Mouse (Mus musculus): Measurements from ENCODE around the gene H1fx. TPM values are rescaled to one million over a fixed set of nuclear protein-coding genes. Genes with fewer than 3 reads are reported as not detected.
A peak's percentile ranks its signal among the peaks of the same experiment; 100 is the strongest.
"Not testable (repeated sequence)": the region's sequence is repeated elsewhere in the genome, so short reads cannot be mapped to it uniquely, and the experiment has no call there.

H1fx gene
- polyA plus RNA-seq, 1 experiment from 2014 or later, result 41.6 TPM

DNA sequence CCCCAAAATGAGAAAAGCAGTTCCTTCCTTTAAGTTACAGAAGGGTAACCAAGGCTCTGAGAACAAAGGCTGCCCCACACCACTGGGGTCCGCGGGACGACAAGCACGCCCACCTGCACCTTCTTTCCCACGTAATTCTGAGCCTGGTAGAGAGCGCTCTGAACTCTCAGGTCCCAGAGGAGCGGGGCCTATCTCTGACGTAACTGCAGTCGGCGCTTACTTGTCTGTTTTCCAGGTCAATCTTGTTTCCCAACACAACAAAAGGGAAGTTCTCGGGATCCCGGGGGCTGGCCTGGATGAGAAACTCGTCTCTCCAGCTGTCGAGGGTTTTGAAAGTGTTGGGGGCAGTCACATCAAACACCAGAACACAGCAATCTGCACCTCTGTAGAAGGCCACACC is 23.3 kb upstream of the H1fx start:
- not testable (repeated sequence) for H3K9ac ChIP-seq; H3K4me2 ChIP-seq (replicated peaks); H3K27me3 ChIP-seq; H3K9me3 ChIP-seq (replicated peaks); ATAC-seq (ENCODE audit: insufficient number of reproducible peaks, low FRiP score, low TSS enrichment, low read depth); H3K4me3 ChIP-seq (replicated peaks); H3K27ac ChIP-seq (replicated peaks); H3K4me1 ChIP-seq
- H3K36me3 ChIP-seq, result peaks cover 77% of the 10 kb centered on the region
- WGBS, result 90% methylated on average over 14 of the region's 14 CpGs

DNA sequence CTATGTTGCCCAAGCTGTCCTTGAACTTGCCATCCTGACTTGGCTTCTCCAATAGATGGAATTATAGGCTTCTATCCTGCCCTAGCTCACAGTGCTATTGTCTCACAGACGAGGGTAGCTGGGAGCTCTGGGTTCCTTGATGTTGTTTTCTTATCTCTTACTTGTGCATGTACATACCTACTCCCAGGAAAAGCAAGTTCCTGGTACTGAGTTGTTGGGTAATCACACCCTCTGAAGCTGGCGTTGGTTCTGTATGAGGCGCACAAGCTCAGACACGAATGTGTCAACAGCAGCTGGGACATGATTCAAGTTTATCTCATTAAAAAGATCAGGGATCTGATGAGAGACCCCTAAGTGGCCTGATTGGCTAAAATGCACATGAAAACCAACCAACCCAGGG is 22.0 kb upstream of the H1fx start:
- 66% methylated on average over 4 of the region's 4 CpGs for WGBS
- Histone ChIP-seq H3K27ac (replicated peaks) (no peak overlapping the region), H3K4me1 (no peaks in the 10 kb centered on the region), H3K4me2 (replicated peaks) (no peak overlapping the region), H3K9ac (no peak overlapping the region), H3K36me3 (peaks cover 68% of the 10 kb centered on the region), H3K9me3 (replicated peaks) (no peaks in the 10 kb centered on the region), H3K4me3 (replicated peaks) (no peak overlapping the region), H3K27me3 (no peaks in the 10 kb centered on the region)
- ATAC-seq (ENCODE audit: insufficient number of reproducible peaks, low FRiP score, low TSS enrichment, low read depth), result no peak

DNA sequence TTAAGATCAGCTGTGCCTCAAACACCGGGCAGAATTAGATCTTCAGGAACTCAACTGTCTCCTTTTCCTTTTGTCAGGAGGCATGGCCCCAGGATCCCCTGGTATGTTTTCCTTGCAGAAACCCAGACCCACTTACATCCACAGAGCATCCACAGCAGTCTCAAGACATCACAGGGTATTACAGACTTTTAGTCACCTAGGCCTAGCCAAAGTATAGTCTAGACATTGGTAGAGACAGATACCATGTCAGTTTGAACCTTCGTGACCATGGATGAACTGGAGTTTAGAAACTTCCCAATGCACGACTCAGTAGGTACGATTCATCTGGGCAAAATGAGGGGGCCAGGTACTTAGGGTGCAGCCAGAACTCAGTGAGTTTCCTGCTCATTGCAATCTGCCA is 16.9 kb upstream of the H1fx start:
- 85% methylated on average over 4 of the region's 4 CpGs for WGBS
- peaks cover 36% of the 10 kb centered on the region for H3K36me3 ChIP-seq

DNA sequence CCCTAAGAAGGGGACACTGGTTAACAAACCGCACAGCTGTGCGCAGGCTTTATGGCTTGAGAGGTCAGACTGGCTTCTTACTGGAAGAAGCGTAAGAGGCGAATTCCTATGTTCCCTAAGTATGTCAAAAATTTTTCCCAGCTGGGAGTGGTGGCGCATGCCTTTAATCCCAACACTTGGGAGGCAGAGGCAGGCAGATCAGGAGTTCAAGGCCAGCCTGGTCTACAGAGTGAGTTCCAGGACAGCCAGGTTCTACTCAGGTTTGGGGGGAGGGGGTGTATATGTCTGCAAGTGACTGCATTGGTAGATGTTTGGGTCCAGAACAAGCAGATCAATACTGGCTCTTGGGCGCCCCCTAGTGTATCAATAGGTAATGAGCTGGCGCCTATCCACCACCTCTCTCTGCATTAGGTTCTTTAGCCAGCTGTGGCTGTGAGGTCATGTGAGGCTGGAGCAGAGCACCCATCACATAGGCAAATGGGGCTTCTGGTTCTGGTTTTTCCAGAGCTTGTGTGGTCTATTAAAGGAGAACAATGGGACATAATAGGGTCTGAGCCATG is 16.3 kb upstream of the H1fx start:
- Histone ChIP-seq H3K4me3 (replicated peaks) (no peak overlapping the region), H3K27ac (replicated peaks) (no peak overlapping the region), H3K9me3 (replicated peaks) (no peaks in the 10 kb centered on the region), H3K27me3 (no peaks in the 10 kb centered on the region), H3K9ac (no peak overlapping the region), H3K4me1 (peaks cover 18% of the 10 kb centered on the region), H3K36me3 (peaks cover 30% of the 10 kb centered on the region), H3K4me2 (replicated peaks) (no peak overlapping the region)
- ATAC-seq (ENCODE audit: insufficient number of reproducible peaks, low FRiP score, low TSS enrichment, low read depth), result no peak
- WGBS, result 53% methylated on average over 7 of the region's 7 CpGs

More for the DNA sequence above, 16.9 kb upstream of the H1fx start:
- Histone ChIP-seq H3K4me2 (replicated peaks) (no peak overlapping the region), H3K4me1 (peaks cover 12% of the 10 kb centered on the region), H3K27ac (replicated peaks) (no peak overlapping the region), H3K9me3 (replicated peaks) (no peaks in the 10 kb centered on the region), H3K27me3 (no peaks in the 10 kb centered on the region), H3K9ac (no peak overlapping the region), H3K4me3 (replicated peaks) (no peak overlapping the region)
- ATAC-seq (ENCODE audit: insufficient number of reproducible peaks, low FRiP score, low TSS enrichment, low read depth), result no peak

DNA sequence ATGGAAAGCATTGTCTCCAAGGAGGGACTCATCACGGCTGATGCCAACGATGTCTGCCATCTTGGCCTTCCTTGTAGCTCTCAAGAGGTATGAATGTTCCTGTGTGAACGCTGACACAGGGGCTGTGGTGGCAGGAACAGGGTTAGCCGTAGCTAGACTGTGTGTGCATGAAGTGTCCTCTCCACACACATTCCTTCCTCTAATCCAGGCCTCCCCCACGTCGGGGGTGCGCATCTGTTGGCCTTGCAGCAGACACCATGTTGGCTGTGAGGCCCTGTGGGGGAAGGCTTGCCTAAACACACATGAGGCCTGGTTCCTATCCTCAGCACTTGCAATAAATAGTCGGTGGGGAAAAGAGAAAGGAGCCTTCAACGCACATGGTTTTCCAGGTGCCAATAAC is 15.2 kb upstream of the H1fx start:
- H3K4me2 ChIP-seq (replicated peaks), result no peak overlapping the region
- no peaks in the 10 kb centered on the region for H3K9me3 ChIP-seq (replicated peaks)
- 77% methylated on average over 9 of the region's 9 CpGs for WGBS
- ATAC-seq (ENCODE audit: insufficient number of reproducible peaks, low FRiP score, low TSS enrichment, low read depth), result no peak
- H3K27ac ChIP-seq (replicated peaks), result no peak overlapping the region
- H3K27me3 ChIP-seq, result no peaks in the 10 kb centered on the region
- peaks cover 26% of the 10 kb centered on the region for H3K4me1 ChIP-seq
- H3K9ac ChIP-seq, result no peak overlapping the region
- no peak overlapping the region for H3K4me3 ChIP-seq (replicated peaks)
- H3K36me3 ChIP-seq, result peaks cover 18% of the 10 kb centered on the region

DNA sequence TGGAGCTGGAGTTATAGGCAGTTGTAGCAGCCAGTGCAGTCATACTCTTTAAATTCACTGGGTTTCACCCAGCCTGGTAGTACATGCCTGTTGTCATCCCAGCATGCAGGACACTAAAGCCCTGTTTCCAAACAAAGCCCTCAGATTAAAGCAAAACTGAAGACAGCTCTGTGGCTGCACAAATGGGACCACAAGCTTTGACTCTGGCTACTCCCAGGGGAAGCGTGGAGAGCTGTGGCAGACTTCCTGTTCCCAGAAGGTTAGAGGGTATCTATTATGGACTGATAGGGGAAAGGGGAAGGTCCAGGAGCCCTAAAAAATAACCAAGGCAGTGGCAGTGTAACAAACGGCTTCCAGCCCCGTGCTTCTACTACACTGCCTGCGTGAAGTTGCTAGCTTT is 14.1 kb upstream of the H1fx start:
- Histone ChIP-seq H3K27ac (replicated peaks) (0 out of 2 replicates have a peak overlapping the region, but pooled peaks have one; percentile 44), H3K9ac (no peak overlapping the region), H3K4me3 (replicated peaks) (no peak overlapping the region), H3K27me3 (no peaks in the 10 kb centered on the region), H3K36me3 (peaks cover 8% of the 10 kb centered on the region), H3K4me2 (replicated peaks) (no peak overlapping the region), H3K9me3 (replicated peaks) (no peaks in the 10 kb centered on the region), H3K4me1 (peaks cover 27% of the 10 kb centered on the region)
- ATAC-seq (ENCODE audit: insufficient number of reproducible peaks, low FRiP score, low TSS enrichment, low read depth), result no peak
- 72% methylated on average over 4 of the region's 4 CpGs for WGBS

DNA sequence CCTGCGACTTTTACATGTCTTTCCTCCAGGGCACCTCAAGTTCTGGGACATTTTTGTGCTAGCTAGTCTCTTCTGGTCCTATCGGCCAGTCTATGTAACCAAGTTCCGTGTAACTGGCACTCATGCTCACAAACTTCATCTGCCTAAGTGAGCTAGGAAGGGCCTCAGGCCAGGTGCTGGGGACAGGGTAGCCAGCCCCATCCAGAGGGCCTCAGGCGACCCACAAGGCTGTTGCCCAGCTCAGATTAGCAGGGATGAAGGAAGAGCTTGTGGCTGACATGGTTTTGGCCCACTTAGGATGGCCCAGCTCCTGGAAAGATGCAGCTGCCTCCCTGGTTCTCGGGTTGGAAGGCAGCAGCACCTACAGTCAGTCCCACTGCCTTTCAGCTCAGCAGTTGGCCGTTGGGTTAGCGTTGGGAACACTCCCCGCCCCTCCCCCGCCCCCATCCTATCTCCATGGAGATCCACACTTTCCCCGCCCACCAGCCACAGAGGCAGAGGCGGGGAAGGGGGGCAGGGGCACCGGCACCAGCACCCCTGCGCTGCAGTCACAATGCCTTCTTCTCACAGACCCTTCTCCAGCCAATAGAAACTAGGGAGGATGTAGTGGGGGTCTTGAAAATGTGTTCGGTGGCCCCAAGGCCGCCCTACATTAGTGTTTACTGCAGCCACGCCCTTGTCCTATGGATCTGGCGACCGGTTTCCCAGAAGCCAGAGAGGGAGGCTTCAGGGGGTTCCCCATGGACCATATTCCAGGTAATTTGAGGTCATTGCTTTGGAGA is 12.5 kb upstream of the H1fx start:
- H3K4me1 ChIP-seq, result peaks cover 27% of the 10 kb centered on the region
- peaks cover 11% of the 10 kb centered on the region; the same call in 1 of the 2 replicates for H3K36me3 ChIP-seq
- H3K4me3 ChIP-seq (replicated peaks), result peak overlapping the region; percentile 33
- peak; percentile 83 for ATAC-seq (ENCODE audit: insufficient number of reproducible peaks, low FRiP score, low TSS enrichment, low read depth)
- peak overlapping the region; percentile 75 for H3K27ac ChIP-seq (replicated peaks)
- no peaks in the 10 kb centered on the region for H3K9me3 ChIP-seq (replicated peaks)
- WGBS, result 8% methylated on average over 18 of the region's 18 CpGs
- no peak overlapping the region for H3K9ac ChIP-seq
- H3K27me3 ChIP-seq, result no peaks in the 10 kb centered on the region
- peak overlapping the region; percentile 57 for H3K4me2 ChIP-seq (replicated peaks)

DNA sequence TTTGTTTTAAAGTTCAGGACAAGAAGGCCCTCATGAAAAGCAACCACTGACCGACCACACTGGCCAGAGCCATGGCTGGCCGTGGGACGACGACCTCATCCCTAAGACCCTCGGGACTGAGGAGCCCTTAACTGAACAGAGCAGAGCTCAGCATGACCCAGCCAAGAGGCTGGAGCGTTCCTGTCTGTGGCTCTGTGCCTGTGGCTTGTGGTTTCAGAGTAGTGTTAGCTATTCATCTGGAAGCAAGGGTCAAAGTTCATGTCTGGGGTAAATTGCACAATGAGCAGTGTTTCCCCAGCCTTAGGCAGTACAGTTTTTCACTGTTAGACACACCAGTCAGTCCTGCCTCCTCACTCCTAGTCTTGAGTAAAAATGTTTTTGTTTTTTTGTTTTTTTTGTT is 11.3 kb upstream of the H1fx start:
- no peaks in the 10 kb centered on the region for H3K9me3 ChIP-seq (replicated peaks)
- H3K4me2 ChIP-seq (replicated peaks), result no peak overlapping the region
- no peak overlapping the region for H3K27ac ChIP-seq (replicated peaks)
- 18% methylated on average over 6 of the region's 6 CpGs for WGBS
- no peaks in the 10 kb centered on the region for H3K27me3 ChIP-seq
- H3K36me3 ChIP-seq, result 0 out of 2 replicates have a peak, but pooled peaks cover 6% of the 10 kb centered on the region
- no peak overlapping the region for H3K4me3 ChIP-seq (replicated peaks)
- H3K9ac ChIP-seq, result no peak overlapping the region
- ATAC-seq (ENCODE audit: insufficient number of reproducible peaks, low FRiP score, low TSS enrichment, low read depth), result no peak
- peaks cover 27% of the 10 kb centered on the region for H3K4me1 ChIP-seq

DNA sequence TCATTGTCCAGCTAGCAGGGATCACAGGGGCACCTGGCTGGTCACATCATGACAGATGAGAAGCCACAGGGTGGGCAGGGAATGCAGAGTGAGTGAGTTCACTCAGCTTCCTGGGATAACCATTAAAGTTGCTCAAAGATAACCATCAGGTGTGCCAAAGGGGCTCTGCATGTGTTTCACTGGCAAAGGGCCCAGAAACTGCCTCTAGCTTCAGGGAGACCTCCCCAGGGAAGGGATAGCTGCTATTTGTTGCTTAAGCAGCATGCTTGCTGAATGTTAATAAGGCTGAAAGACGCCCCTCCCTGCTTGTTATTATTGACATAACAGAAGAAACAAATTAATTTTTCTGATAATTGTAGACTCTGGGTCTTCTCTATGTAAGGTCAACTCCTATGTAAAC is 10.4 kb upstream of the H1fx start:
- no peak overlapping the region for H3K27ac ChIP-seq (replicated peaks)
- H3K36me3 ChIP-seq, result 0 out of 2 replicates have a peak, but pooled peaks cover 10% of the 10 kb centered on the region
- no peak overlapping the region for H3K9ac ChIP-seq
- peaks cover 27% of the 10 kb centered on the region for H3K4me1 ChIP-seq
- no peak overlapping the region for H3K4me2 ChIP-seq (replicated peaks)
- WGBS, result 65% methylated on average over 1 of the region's 1 CpGs
- no peaks in the 10 kb centered on the region for H3K27me3 ChIP-seq
- no peaks in the 10 kb centered on the region for H3K9me3 ChIP-seq (replicated peaks)
- no peak for ATAC-seq (ENCODE audit: insufficient number of reproducible peaks, low FRiP score, low TSS enrichment, low read depth)
- H3K4me3 ChIP-seq (replicated peaks), result no peak overlapping the region

DNA sequence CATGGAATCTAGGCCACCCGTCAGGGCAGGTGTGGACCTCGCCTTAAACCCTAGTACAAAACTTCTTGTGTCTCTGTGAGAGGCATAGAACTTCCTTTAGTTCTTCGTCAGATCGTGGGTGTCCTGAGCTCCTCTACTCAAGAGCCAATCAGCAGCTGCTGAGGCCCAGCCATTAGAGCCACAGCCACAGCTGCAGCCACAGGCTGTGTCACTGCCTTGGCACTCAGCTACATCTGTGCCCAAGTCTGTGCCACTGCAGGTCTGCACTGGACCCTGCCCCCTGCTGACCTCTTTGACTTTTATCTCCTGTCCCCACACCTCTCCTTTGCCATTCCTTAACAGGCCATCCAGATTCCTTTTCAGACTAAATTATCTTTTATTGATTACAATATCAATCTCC is 9.8 kb upstream of the H1fx start:
- peaks cover 16% of the 10 kb centered on the region; the same call in 1 of the 2 replicates for H3K36me3 ChIP-seq
- H3K9me3 ChIP-seq (replicated peaks), result no peaks in the 10 kb centered on the region
- peaks cover 27% of the 10 kb centered on the region for H3K4me1 ChIP-seq
- H3K4me3 ChIP-seq (replicated peaks), result no peak overlapping the region
- 57% methylated on average over 4 of the region's 4 CpGs for WGBS
- no peak overlapping the region for H3K27ac ChIP-seq (replicated peaks)
- ATAC-seq (ENCODE audit: insufficient number of reproducible peaks, low FRiP score, low TSS enrichment, low read depth), result no peak
- H3K27me3 ChIP-seq, result no peaks in the 10 kb centered on the region
- H3K4me2 ChIP-seq (replicated peaks), result no peak overlapping the region
- H3K9ac ChIP-seq, result no peak overlapping the region

DNA sequence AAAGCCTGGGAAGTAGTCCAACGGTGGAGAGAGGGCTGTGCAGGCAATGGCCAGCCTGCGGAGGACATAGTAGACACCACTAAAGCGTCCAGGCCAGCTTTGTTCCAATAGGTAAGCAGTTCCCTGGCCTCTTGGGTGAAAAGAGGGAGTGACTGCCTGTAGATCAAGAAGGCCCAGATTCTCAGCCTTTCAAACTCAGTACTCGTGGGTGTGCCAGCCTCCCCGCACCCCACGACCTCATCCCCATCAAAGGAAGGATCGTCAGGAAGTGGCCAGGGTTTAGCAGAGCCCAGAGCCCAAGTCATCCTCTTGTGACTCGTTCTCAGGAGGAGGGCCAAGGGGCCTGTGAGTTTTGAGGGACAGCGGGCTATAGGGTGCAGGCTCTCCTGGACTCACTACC is 1.1 kb upstream of the H1fx start:
- Histone ChIP-seq H3K4me3 (replicated peaks) (peak overlapping the region; percentile 88), H3K4me1 (peaks cover 21% of the 10 kb centered on the region), H3K9ac (peak overlapping the region; percentile 76), H3K27me3 (no peaks in the 10 kb centered on the region), H3K27ac (replicated peaks) (no peak overlapping the region), H3K9me3 (replicated peaks) (no peaks in the 10 kb centered on the region), H3K4me2 (replicated peaks) (peak overlapping the region; percentile 76), H3K36me3 (peaks cover 25% of the 10 kb centered on the region)
- 47% methylated on average over 9 of the region's 9 CpGs for WGBS
- no peak for ATAC-seq (ENCODE audit: insufficient number of reproducible peaks, low FRiP score, low TSS enrichment, low read depth)

All from embryonic facial prominence, embryonic 15.5 days (tissue).